Mouse (Mus musculus) forebrain, embryonic 15.5 days (tissue): Measurements from ENCODE around the gene Mab21l1. TPM values are rescaled to one million over a fixed set of nuclear protein-coding genes. Genes with fewer than 3 reads are reported as not detected.
A peak's percentile ranks its signal among the peaks of the same experiment; 100 is the strongest.

ENCODE experiments used
- ATAC-seq: fragments of 200-750 bp; cut with Nextera tagmentation; replicated peaks from 2 replicates; pipeline ENCODE4 v1.8.0; 2017; ENCODE audit warnings: mild to moderate bottlenecking, moderate TSS enrichment, moderate library complexity
- H3K27ac ChIP-seq: fragments of 300-500 bp; sonication (generic); replicated peaks from 2 replicates; pipeline ENCODE4 v1.5.1; 2015; ENCODE audit warnings: mild to moderate bottlenecking, inconsistent platforms
- H3K27me3 ChIP-seq: fragments of 300-500 bp; sonication (generic); 2 replicates; pipeline ENCODE4 v1.6.1; 2015; ENCODE audit warnings: inconsistent platforms
- H3K36me3 ChIP-seq: fragments of 300-500 bp; sonication (generic); 2 replicates; pipeline ENCODE4 v1.6.1; 2015; ENCODE audit warnings: mild to moderate bottlenecking, inconsistent platforms
- H3K4me1 ChIP-seq: fragments of 300-500 bp; sonication (generic); 2 replicates; pipeline ENCODE4 v1.6.1; 2015; ENCODE audit warnings: inconsistent platforms
- H3K4me2 ChIP-seq: fragments of 300-500 bp; sonication (generic); replicated peaks from 2 replicates; pipeline ENCODE4 v1.6.1; 2015; ENCODE audit warnings: mild to moderate bottlenecking, inconsistent platforms
- H3K4me3 ChIP-seq: fragments of 300-500 bp; sonication (generic); 2 replicates; pipeline ENCODE4 v1.5.1; 2015; ENCODE audit warnings: mild to moderate bottlenecking, inconsistent platforms
- H3K9ac ChIP-seq: fragments of 300-500 bp; sonication (generic); replicated peaks from 2 replicates; pipeline ENCODE4 v1.6.1; 2015; ENCODE audit warnings: mild to moderate bottlenecking, inconsistent platforms
- H3K9me3 ChIP-seq: fragments of 300-500 bp; sonication (generic); 2 replicates; pipeline ENCODE4 v1.6.1; 2016; ENCODE audit warnings: inconsistent platforms
- WGBS: fragments of 180-500 bp; shearing (Covaris S2); methylation state at CpG from one replicate; pipeline ENCODE4 v1.1.7; 2015; ENCODE audit warnings: mixed read lengths; 5-methylcytosine and 5-hydroxymethylcytosine counted together
- polyA plus RNA-seq: library from polyadenylated mRNA; unstranded; fragments of >200 nt; fragmentation: Nextera tagmentation; extraction: Ambion mirVana; gene quantifications from 2 replicates; pipeline ENCODE4 v1.2.1, GENCODE M21; 2015

Mab21l1 gene
- polyA plus RNA-seq, result 16.8 and 17.8 TPM in 2 replicates

DNA sequence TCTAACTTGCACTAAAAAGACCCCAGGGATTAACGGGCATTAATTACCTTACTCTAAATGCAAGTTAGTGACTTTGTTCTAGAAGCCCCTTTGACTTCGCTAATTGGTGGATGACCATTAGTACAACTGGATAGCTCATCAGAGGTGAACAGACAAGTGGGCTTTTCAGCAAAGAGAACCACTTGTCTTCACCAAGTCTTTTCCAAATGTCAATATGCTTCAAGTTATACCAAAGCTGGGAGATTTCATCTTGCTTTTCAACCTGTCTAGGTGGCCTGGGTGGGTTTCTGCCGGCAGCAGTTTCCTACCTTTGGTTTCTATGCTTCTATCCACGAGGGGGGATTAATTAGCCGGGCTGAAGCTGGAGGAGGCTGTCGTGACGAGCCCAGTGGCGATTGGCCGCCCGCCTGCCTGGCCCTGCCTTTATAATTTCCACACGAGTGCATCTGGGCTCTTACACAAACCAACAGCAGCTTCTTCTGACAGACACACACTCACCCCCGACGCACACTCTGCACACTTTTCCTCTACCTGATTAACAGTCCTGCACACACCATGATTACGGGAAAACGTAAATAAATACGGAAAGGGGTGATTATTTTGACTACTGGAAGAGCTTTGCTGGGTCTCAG lies at the start of gene Mab21l1:
Mab21l1 (plus strand) TSS at position 455 of the 632 bp plus-strand sequence.
- Histone ChIP-seq H3K4me2 (peak within 1 kb of the TSS; percentile 30), H3K4me1 (peaks cover 37% of the 10 kb centered on the region), H3K9me3 (no peaks in the 10 kb centered on the region), H3K9ac (no peak within 1 kb of the TSS), H3K27me3 (peaks cover 64% of the 10 kb centered on the region), H3K27ac (no peak within 1 kb of the TSS), H3K36me3 (no peaks in the 10 kb centered on the region), H3K4me3 (peak within 1 kb of the TSS; percentile 22)
- 0 out of 2 replicates have a peak, but pooled peaks have one; percentile 47 for ATAC-seq
- WGBS, result 4% methylated on average over 16 of the region's 16 CpGs

DNA sequence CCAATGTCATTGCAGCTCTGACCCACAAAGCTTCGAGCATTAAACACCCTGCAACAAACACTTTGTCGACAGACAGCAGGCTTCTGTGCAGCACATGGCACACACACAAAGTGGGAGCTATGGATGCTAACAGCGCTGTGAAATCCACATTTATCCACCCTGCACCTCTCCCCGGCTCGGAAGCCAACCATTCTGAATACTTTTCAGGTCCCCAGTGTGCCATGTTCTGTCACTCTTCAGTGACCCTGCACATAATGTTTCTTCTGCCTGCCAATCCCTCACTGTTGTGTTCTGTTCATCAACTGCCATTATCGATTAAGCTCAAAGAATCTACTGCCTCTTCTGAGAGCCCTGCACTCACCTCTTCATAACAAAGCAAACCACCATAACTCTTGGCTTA lies 48.6 kb upstream of the Mab21l1 start:
- H3K4me3 ChIP-seq, result no peak overlapping the region
- H3K9ac ChIP-seq, result no peak overlapping the region
- no peaks in the 10 kb centered on the region for H3K9me3 ChIP-seq
- WGBS, result 68% methylated on average over 6 of the region's 6 CpGs
- no peaks in the 10 kb centered on the region for H3K27me3 ChIP-seq
- H3K4me2 ChIP-seq, result no peak overlapping the region
- ATAC-seq, result no peak
- no peaks in the 10 kb centered on the region for H3K36me3 ChIP-seq
- H3K4me1 ChIP-seq, result no peaks in the 10 kb centered on the region
- no peak overlapping the region for H3K27ac ChIP-seq

DNA sequence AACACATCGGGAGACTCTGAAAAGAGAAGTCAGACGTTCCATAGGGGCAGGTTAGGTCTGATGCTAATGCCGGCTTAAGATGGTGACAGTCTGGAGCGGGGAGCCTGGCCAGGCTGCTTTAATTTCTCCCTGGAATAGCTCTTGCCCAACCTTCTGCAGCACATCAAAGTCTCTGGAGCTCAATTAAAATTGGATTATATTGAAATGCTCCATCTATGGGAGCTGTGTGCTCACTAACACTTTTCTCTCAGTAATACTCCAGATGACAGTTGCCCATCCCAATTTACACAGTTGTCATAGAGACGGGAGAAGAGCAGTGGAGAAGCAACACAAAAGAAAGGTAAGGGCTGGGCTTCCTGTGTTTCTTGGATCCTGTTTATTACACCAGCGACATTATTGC lies 40.9 kb upstream of the Mab21l1 start:
- H3K27me3 ChIP-seq, result no peaks in the 10 kb centered on the region
- peak overlapping the region; percentile 36; the same call in 1 of the 2 replicates for H3K27ac ChIP-seq
- no peaks in the 10 kb centered on the region for H3K36me3 ChIP-seq
- H3K9me3 ChIP-seq, result no peaks in the 10 kb centered on the region
- ATAC-seq, result peak; percentile 41
- no peak overlapping the region for H3K9ac ChIP-seq
- no peak overlapping the region for H3K4me2 ChIP-seq
- 31% methylated on average over 6 of the region's 6 CpGs for WGBS
- H3K4me1 ChIP-seq, result peaks cover 17% of the 10 kb centered on the region
- no peak overlapping the region for H3K4me3 ChIP-seq

DNA sequence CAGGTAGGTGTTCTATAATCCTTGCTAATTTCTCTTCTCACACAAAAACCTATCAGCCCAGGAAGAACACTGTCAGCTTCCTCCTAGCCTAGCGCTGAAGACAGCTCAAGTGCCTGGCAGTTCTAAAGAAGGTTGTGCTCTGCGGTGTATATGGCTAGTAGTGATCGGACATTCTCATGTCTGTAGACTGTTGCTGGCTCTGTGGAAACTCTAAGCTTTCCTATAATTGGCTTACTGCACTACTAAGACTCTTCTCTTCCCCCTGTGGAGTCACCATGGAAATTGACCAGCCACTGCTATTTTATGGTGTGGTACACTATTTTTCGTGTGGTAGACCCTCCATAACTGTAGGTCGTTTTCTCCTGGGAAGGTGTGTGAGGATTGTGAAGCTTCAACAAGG lies 40.1 kb upstream of the Mab21l1 start:
- 75% methylated on average over 5 of the region's 5 CpGs for WGBS
- no peak for ATAC-seq

DNA sequence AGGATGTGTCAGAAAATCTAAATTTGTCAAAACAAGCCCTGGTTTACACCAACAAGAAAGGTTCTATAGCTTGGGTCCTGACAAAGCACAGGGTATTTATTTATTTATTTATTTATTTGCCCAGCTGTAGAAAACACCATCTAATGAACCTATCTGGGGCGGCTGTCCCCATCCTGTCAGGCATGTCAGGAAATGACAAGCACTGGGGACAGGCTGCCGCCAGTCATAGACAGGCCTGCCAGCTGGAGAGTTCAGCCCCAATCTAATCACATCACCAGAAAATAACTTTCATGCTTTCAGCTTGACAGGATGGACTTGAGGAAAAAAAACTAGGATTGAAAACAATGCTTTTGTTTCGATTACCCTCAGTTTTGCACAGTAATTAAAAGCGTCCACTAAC lies 39.7 kb upstream of the Mab21l1 start:
- no peak overlapping the region for H3K4me2 ChIP-seq
- ATAC-seq, result no peak
- H3K4me3 ChIP-seq, result no peak overlapping the region
- no peak overlapping the region for H3K9ac ChIP-seq
- H3K27me3 ChIP-seq, result peaks cover 8% of the 10 kb centered on the region; the same call in 1 of the 2 replicates
- H3K9me3 ChIP-seq, result no peaks in the 10 kb centered on the region
- H3K4me1 ChIP-seq, result peaks cover 17% of the 10 kb centered on the region
- peak overlapping the region; percentile 36; the same call in 1 of the 2 replicates for H3K27ac ChIP-seq
- 46% methylated on average over 4 of the region's 4 CpGs for WGBS
- no peaks in the 10 kb centered on the region for H3K36me3 ChIP-seq

More for the DNA sequence above, 40.1 kb upstream of the Mab21l1 start:
- no peak overlapping the region for H3K4me3 ChIP-seq
- H3K36me3 ChIP-seq, result no peaks in the 10 kb centered on the region
- no peak overlapping the region for H3K9ac ChIP-seq
- H3K4me1 ChIP-seq, result peaks cover 17% of the 10 kb centered on the region
- no peak overlapping the region for H3K4me2 ChIP-seq
- peak overlapping the region; percentile 36; the same call in 1 of the 2 replicates for H3K27ac ChIP-seq
- H3K9me3 ChIP-seq, result no peaks in the 10 kb centered on the region
- peaks cover 6% of the 10 kb centered on the region; the same call in 1 of the 2 replicates for H3K27me3 ChIP-seq

DNA sequence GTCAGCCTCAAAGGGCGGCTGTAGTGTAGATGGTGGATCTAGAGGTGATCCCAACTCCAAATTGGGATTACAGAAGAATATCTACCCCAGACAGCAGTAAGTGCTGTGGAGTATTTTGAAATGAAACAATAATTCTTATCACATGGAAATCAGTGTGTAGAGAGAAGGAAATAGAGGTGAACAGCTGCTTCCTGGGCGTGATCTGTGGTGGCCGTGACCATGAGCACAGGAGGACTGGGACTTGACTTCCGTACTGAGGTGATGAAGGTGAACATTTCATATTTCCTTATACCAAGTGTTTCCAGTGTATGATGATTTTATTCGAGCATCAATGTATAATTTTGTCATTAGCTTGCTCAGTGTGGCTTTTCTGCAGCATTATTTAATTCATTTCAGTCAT lies 38.4 kb upstream of the Mab21l1 start:
- peaks cover 17% of the 10 kb centered on the region for H3K4me1 ChIP-seq
- no peak overlapping the region for H3K9ac ChIP-seq
- no peak overlapping the region for H3K27ac ChIP-seq
- peaks cover 14% of the 10 kb centered on the region for H3K27me3 ChIP-seq
- ATAC-seq, result no peak
- no peak overlapping the region for H3K4me2 ChIP-seq
- 90% methylated on average over 5 of the region's 5 CpGs for WGBS
- no peak overlapping the region for H3K4me3 ChIP-seq
- no peaks in the 10 kb centered on the region for H3K9me3 ChIP-seq
- H3K36me3 ChIP-seq, result no peaks in the 10 kb centered on the region

DNA sequence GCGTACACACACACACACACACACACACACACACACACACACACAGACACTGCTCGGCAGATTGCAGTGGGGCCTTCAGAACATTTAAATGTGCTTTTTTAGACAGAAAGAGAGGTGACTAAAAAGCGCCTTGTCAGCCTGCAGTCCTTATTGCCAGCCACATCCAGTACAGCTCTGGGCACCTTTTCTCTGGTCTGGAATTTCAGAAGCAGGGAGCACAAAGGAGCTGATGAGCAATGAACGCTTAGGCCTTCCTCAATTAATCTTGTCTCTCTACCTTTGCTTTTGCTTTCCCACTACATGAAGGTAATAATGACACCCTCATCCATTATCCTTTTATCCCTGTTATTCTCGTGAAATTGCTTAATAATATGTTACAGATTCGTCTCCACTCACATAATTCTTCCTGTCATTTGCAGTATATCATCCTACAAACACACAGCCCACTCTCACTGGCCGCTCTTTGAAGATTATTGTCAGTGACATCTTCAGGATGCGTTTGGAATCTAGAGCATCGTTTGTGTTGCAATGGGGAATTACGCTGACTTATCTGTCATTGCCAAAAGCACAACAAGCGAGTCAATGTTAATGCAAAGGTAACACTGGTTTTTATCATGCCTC lies 31.8 kb upstream of the Mab21l1 start:
- H3K4me2 ChIP-seq, result no peak overlapping the region
- H3K27me3 ChIP-seq, result peaks cover 37% of the 10 kb centered on the region
- no peak for ATAC-seq
- H3K9ac ChIP-seq, result no peak overlapping the region
- no peak overlapping the region for H3K4me3 ChIP-seq
- no peak overlapping the region for H3K27ac ChIP-seq
- peaks cover 24% of the 10 kb centered on the region for H3K4me1 ChIP-seq
- no peaks in the 10 kb centered on the region for H3K36me3 ChIP-seq
- H3K9me3 ChIP-seq, result no peaks in the 10 kb centered on the region
- WGBS, result 53% methylated on average over 11 of the region's 11 CpGs

DNA sequence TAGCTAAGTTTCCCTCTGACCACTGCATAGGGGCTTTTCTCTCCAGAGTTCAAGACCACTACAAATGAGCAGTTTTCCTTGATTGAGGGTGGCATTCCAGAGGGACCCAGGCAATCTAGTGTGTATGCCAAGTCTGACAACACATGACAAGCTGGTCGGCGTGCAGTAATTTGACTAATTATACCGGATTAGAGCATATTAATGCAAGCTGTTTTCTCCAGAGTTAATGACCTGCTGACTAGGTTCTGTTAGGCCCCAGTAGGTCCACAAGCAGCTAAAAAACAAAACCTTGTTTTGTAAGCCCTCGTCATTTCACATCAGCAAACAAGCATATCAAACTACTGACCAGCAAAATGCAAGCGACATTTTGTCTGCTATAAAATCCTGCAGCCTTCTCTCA lies 30.9 kb upstream of the Mab21l1 start:
- 8% methylated on average over 5 of the region's 5 CpGs for WGBS
- peak; percentile 27; the same call in 1 of the 2 replicates for ATAC-seq
- no peak overlapping the region for H3K27ac ChIP-seq
- H3K27me3 ChIP-seq, result peaks cover 37% of the 10 kb centered on the region
- no peak overlapping the region for H3K9ac ChIP-seq
- no peak overlapping the region for H3K4me2 ChIP-seq
- H3K4me3 ChIP-seq, result no peak overlapping the region
- H3K4me1 ChIP-seq, result peaks cover 32% of the 10 kb centered on the region
- H3K9me3 ChIP-seq, result no peaks in the 10 kb centered on the region
- no peaks in the 10 kb centered on the region for H3K36me3 ChIP-seq

DNA sequence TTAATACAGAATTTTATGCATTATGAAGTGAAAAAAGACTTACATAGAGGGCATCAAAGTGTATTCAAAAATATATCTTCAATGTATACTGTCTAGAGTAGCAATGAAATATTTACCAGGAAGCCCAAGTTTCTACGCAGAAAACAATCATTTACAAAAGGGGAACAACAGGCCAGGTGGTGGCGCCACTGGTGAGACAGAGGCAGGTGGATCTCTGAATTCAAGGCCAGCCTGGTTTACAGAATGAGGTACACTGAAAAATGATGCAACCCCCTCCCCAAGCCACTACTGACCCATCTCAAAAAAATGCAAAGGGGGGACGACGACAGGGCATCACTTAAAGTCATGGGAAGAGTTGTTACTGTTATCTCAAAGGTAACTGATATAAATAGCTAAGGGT lies 29.8 kb upstream of the Mab21l1 start:
- H3K9me3 ChIP-seq, result no peaks in the 10 kb centered on the region
- no peak overlapping the region for H3K27ac ChIP-seq
- ATAC-seq, result no peak
- no peaks in the 10 kb centered on the region for H3K36me3 ChIP-seq
- peaks cover 42% of the 10 kb centered on the region for H3K4me1 ChIP-seq
- WGBS, result 86% methylated on average over 4 of the region's 4 CpGs
- no peak overlapping the region for H3K9ac ChIP-seq
- no peak overlapping the region for H3K4me2 ChIP-seq
- H3K4me3 ChIP-seq, result no peak overlapping the region
- peaks cover 30% of the 10 kb centered on the region for H3K27me3 ChIP-seq

DNA sequence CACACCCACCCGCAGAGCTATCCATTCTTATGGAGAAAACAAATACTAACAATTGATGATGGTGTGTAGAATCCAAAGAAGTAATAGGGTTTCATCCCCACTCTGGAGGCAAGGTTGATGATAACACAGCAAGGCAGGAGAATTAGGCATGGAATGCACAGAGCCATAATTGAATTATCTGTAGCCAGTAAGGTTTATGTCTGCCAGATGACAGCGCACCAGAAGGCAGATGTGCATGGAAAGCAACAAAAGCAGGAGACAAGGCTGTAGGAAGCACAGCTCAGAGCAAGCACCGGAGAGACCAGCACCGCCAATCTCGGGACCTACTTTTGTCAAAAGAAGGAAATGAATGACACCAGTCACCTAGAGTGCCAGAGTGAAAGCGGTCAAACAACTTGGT lies 28.4 kb upstream of the Mab21l1 start:
- WGBS, result 96% methylated on average over 6 of the region's 6 CpGs
- Histone ChIP-seq H3K4me2 (no peak overlapping the region), H3K4me1 (peaks cover 46% of the 10 kb centered on the region), H3K27ac (no peak overlapping the region), H3K4me3 (no peak overlapping the region), H3K9ac (no peak overlapping the region), H3K36me3 (no peaks in the 10 kb centered on the region), H3K9me3 (no peaks in the 10 kb centered on the region), H3K27me3 (peaks cover 25% of the 10 kb centered on the region)
- no peak for ATAC-seq

DNA sequence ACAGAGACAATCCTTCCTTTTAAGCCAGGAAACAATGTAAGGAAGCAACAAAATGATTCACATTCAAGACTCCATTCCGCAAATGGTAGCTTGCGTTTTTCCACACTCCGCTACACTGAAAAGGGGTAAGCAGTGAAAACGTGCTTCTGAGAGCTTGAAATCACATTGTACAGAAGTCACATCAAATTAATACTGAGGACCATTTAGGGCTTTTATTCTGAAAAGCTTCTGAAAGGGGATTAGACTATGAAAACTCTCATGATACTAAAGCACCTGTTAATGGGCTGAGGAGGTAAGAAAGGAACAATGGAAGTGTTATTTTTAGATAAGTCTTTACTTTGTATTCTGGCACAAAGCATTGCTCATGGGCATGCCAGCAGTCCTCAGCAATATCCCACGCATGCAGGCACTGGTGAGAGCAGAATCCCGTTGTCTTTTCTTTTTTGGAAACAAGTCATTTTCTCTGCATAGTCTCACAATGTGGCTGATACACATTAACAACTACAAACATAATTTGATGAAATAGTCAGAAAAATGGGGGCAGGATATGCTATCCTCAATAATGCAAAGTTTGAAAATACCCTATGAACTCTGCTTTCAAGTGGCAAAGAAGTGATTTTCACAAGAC lies 27.2 kb upstream of the Mab21l1 start:
- 9% methylated on average over 6 of the region's 6 CpGs for WGBS
- no peak overlapping the region for H3K4me3 ChIP-seq
- H3K4me2 ChIP-seq, result no peak overlapping the region
- no peak overlapping the region for H3K9ac ChIP-seq
- H3K27ac ChIP-seq, result no peak overlapping the region; the same call in 1 of the 2 replicates
- no peak for ATAC-seq
- peaks cover 21% of the 10 kb centered on the region; the same call in 1 of the 2 replicates for H3K27me3 ChIP-seq
- H3K9me3 ChIP-seq, result no peaks in the 10 kb centered on the region
- H3K36me3 ChIP-seq, result no peaks in the 10 kb centered on the region
- H3K4me1 ChIP-seq, result peaks cover 46% of the 10 kb centered on the region
